Mouse (Mus musculus) lung, adult 2 months (tissue): Measurements from ENCODE around the gene Gramd1a.

Source experiments
- CTCF ChIP-seq: fragments of 200-500 bp; IDR thresholded peaks from 2 replicates; pipeline ENCODE4 v1.5.1; 2011; ENCODE audit warnings: mild to moderate bottlenecking, low read length, control low read depth; ENCODE audit not compliant: insufficient read depth
- POLR2A ChIP-seq: fragments of 200-500 bp; IDR thresholded peaks from 2 replicates; pipeline ENCODE4 v1.6.1; 2011; ENCODE audit warnings: low read depth, mild to moderate bottlenecking, control low read depth, low read length, borderline replicate concordance; ENCODE audit errors: extremely low read depth

DNA sequence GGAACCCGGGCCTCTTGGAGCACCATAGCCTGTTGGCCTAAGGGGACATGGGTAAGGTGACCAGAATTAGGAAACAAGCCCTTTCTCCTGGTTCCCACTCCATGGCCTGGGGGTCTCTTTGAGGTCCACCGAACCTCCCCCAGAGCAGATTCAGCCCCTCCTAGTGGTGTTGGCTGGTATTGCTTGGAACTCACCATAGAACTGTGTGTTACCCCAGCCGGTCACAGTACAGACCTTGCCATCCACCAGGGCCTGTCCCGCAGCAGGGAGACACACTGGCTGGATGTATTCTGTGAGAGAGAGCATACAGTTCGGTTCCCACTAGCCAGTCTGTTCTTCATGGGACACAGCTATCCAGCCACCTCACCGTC is 56.1 kb downstream of the Gramd1a start:
- TF ChIP-seq CTCF (no peak), POLR2A (no peak)
